Mouse (Mus musculus) brain, embryonic 14.5 days (tissue): ENCODE data around the gene Dhrs13.
A peak's percentile ranks its signal among the peaks of the same experiment; 100 is the strongest.

Experiments used
- CTCF ChIP-seq: fragments of 200-500 bp; IDR thresholded peaks from 2 replicates; pipeline ENCODE4 v1.5.1; 2012; ENCODE audit warnings: inconsistent platforms, mild to moderate bottlenecking, moderate library complexity, borderline replicate concordance; ENCODE audit not compliant: insufficient read depth, insufficient read length; ENCODE audit errors: extremely low read depth
- POLR2A ChIP-seq: fragments of 200-500 bp; IDR thresholded peaks from 2 replicates; pipeline ENCODE4 v1.6.1; 2012; ENCODE audit warnings: mild to moderate bottlenecking, inconsistent platforms, borderline replicate concordance; ENCODE audit not compliant: poor library complexity, insufficient read depth, insufficient read length, severe bottlenecking; ENCODE audit errors: extremely low read depth

- peak; percentile 10; the same call in 1 of the 2 replicates for TF ChIP-seq CTCF
- no peak for TF ChIP-seq POLR2A
These were observed 8.8 kb downstream of the Dhrs13 start for GRCm38 (mm10) chr11:78040878-78041277.
